Mouse (Mus musculus): ENCODE results near the gene Pheta1. TPM values are rescaled to one million over a fixed set of nuclear protein-coding genes. Genes with fewer than 3 reads are reported as not detected.

Pheta1 gene
- polyA plus RNA-seq, 1 experiment from 2014 or later: 55.7 TPM

DNA sequence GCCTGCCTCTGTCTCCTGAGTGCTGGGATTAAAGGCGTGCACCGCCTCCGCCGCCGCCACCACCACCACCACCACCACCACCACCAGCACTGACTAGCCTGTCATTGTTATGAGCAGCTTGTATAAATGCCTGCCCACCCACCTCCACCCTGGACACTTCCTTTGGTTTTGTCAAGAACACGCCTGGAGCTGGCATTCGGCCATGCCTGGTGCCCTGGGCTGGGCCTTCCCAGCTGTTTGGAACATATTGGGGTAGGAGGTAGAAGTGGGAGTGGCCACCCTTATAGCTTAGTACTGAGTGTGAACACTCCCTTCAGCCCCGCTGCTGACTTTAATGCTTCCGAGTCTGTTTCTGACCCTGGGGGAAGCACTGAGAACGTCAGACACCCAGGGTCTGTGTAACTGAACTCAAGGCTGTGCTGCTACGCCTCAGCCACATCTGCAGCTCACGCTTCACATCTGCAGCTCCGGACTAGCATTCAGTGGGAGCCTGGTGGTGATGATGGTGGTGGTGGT lies 22.8 kb downstream of the Pheta1 start:
- no peak overlapping the region for H3K4me2 ChIP-seq (ENCODE audit: low read length)
- no peak for ATAC-seq
- WGBS: 90% methylated on average over 13 of the region's 13 CpGs
- H3K4me3 ChIP-seq (replicated peaks; ENCODE audit: low read length): no peak overlapping the region
- H3K27ac ChIP-seq (ENCODE audit: low read length): no peak overlapping the region
- H3K9ac ChIP-seq (replicated peaks; ENCODE audit: low read depth, low read length): no peak overlapping the region
- no peaks in the 10 kb centered on the region for H3K27me3 ChIP-seq (replicated peaks; ENCODE audit: control insufficient read depth, insufficient read depth, low read length)
- H3K36me3 ChIP-seq (ENCODE audit: control insufficient read depth, insufficient read depth): peaks cover 6% of the 10 kb centered on the region; the same call in 1 of the 2 replicates
- H3K9me3 ChIP-seq (ENCODE audit: control insufficient read depth, low read length): no peaks in the 10 kb centered on the region
- H3K4me1 ChIP-seq (replicated peaks; ENCODE audit: control insufficient read depth, insufficient read depth, low read length): no peaks in the 10 kb centered on the region

DNA sequence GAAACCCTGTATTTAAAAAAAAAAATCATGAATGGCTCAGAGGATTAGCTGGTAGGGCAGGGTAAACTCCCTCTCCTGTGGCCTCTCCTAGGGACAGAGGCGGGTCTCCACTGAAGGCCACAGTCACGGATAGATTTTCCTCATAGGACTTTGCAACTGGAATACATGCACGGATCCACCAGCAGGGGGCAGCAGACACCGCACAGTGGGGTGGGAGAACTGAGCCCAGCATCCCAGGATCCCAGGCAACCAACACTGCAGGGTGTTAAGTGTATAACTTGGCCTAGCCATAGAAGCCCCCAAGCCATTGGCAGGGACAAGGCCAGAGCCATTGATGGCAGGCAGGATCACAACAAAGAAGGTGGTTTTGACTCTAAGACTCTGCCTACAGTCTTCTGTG lies 23.4 kb downstream of the Pheta1 start:
- ATAC-seq: peak; percentile 80
- Histone ChIP-seq H3K9ac (replicated peaks; ENCODE audit: low read depth, low read length) (no peak overlapping the region), H3K4me2 (ENCODE audit: low read length) (no peak overlapping the region), H3K9me3 (ENCODE audit: control insufficient read depth, low read length) (no peaks in the 10 kb centered on the region), H3K27ac (ENCODE audit: low read length) (no peak overlapping the region), H3K4me1 (replicated peaks; ENCODE audit: control insufficient read depth, insufficient read depth, low read length) (no peaks in the 10 kb centered on the region), H3K36me3 (ENCODE audit: control insufficient read depth, insufficient read depth) (peaks cover 7% of the 10 kb centered on the region; the same call in 1 of the 2 replicates), H3K4me3 (replicated peaks; ENCODE audit: low read length) (no peak overlapping the region), H3K27me3 (replicated peaks; ENCODE audit: control insufficient read depth, insufficient read depth, low read length) (no peaks in the 10 kb centered on the region)
- 10% methylated on average over 4 of the region's 4 CpGs for WGBS

DNA sequence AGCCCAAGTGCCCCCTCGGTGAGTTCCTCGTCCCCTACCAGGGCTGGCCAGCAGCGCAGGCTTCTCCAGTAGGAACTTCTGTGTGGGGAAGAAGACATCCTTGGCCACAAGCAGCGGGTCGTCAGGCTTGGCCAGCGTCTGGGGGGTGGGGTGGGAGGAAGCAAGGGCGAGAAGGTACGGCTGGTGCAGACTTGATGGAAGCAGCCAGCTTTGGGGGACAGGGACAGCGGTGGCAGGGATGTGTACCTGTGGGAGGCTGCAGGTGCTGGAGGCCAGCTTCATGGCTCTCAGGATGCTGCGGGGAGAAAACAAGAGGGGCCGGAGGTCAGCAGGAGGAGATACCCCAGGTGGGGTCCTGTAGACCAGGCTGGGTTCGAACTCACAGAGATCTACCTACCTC lies 26.3 kb downstream of the Pheta1 start:
- Histone ChIP-seq H3K4me1 (replicated peaks; ENCODE audit: control insufficient read depth, insufficient read depth, low read length) (peaks cover 8% of the 10 kb centered on the region), H3K27me3 (replicated peaks; ENCODE audit: control insufficient read depth, insufficient read depth, low read length) (no peaks in the 10 kb centered on the region), H3K9ac (replicated peaks; ENCODE audit: low read depth, low read length) (no peak overlapping the region), H3K9me3 (ENCODE audit: control insufficient read depth, low read length) (no peaks in the 10 kb centered on the region), H3K4me2 (ENCODE audit: low read length) (no peak overlapping the region), H3K36me3 (ENCODE audit: control insufficient read depth, insufficient read depth) (peaks cover 7% of the 10 kb centered on the region; the same call in 1 of the 2 replicates), H3K27ac (ENCODE audit: low read length) (no peak overlapping the region), H3K4me3 (replicated peaks; ENCODE audit: low read length) (no peak overlapping the region)
- ATAC-seq: no peak
- 91% methylated on average over 12 of the region's 12 CpGs for WGBS

DNA sequence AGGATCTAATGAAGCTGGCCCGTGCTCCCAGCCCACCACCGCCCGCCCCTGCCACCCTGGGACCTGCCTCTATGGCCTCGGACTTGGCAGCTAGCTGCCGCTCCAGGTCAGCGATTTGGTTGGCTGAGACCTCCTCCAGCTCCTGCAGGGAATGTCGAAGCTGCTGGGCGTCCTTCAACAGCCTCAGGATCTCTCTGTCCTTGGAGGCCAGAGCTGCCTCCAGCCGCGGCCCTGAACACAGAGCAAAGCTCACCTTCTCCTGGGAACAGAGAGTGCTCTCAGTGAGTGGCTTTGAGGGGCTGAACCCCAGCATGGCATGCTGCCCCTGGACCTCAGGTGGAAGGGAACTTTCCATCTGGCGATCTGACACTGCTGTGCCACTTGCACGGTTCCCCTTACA lies 28.1 kb downstream of the Pheta1 start:
- H3K36me3 ChIP-seq (ENCODE audit: control insufficient read depth, insufficient read depth): peaks cover 7% of the 10 kb centered on the region; the same call in 1 of the 2 replicates
- no peak overlapping the region for H3K9ac ChIP-seq (replicated peaks; ENCODE audit: low read depth, low read length)
- H3K9me3 ChIP-seq (ENCODE audit: control insufficient read depth, low read length): no peaks in the 10 kb centered on the region
- peaks cover 8% of the 10 kb centered on the region for H3K4me1 ChIP-seq (replicated peaks; ENCODE audit: control insufficient read depth, insufficient read depth, low read length)
- no peak overlapping the region for H3K4me2 ChIP-seq (ENCODE audit: low read length)
- ATAC-seq: no peak
- H3K27ac ChIP-seq (ENCODE audit: low read length): no peak overlapping the region
- no peak overlapping the region for H3K4me3 ChIP-seq (replicated peaks; ENCODE audit: low read length)
- H3K27me3 ChIP-seq (replicated peaks; ENCODE audit: control insufficient read depth, insufficient read depth, low read length): no peaks in the 10 kb centered on the region
- WGBS: 76% methylated on average over 12 of the region's 12 CpGs

DNA sequence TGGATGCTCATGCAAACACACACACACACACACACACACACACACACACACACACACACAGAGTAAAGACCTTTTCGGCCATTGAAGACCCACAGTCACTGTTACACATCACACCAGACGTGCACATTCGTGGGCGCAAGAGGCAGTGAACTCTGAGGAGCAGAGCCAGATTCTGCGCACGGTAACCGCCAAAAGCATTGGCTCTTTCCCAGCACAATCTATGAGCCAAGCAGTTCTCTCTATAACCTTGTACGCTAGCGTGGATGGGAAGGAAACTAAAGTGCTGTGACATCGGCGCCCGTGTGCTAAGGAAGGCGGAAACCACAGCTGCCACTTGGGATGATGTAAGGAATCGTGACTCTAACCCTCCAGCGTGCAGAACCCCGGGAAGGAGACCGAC lies 29.9 kb downstream of the Pheta1 start:
- Histone ChIP-seq H3K9me3 (ENCODE audit: control insufficient read depth, low read length) (no peaks in the 10 kb centered on the region), H3K4me3 (replicated peaks; ENCODE audit: low read length) (no peak overlapping the region), H3K27ac (ENCODE audit: low read length) (no peak overlapping the region), H3K27me3 (replicated peaks; ENCODE audit: control insufficient read depth, insufficient read depth, low read length) (no peaks in the 10 kb centered on the region), H3K4me2 (ENCODE audit: low read length) (no peak overlapping the region), H3K9ac (replicated peaks; ENCODE audit: low read depth, low read length) (no peak overlapping the region), H3K36me3 (ENCODE audit: control insufficient read depth, insufficient read depth) (peaks cover 7% of the 10 kb centered on the region; the same call in 1 of the 2 replicates), H3K4me1 (replicated peaks; ENCODE audit: control insufficient read depth, insufficient read depth, low read length) (peaks cover 8% of the 10 kb centered on the region)
- 62% methylated on average over 17 of the region's 17 CpGs for WGBS
- ATAC-seq: no peak

DNA sequence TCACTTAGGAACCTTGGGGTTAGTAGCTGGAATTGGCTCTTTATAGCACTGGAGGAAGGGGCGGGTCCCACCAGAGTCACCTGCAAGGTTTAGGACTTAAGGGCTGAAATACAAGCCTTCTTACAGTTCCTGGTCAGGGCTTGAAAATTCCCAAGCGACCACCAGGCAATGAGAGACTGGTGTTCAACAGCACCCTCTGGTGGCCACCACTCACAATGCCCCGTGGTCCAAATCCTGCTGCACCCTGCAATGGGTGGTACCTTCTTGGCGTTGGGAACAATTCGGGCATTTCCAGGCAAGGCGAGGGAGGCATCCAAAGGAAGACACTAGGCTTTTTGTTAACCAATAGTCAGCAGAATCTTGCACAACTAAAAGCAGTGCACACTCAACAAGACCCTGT lies 30.4 kb downstream of the Pheta1 start:
- Histone ChIP-seq H3K4me1 (replicated peaks; ENCODE audit: control insufficient read depth, insufficient read depth, low read length) (peaks cover 8% of the 10 kb centered on the region), H3K36me3 (ENCODE audit: control insufficient read depth, insufficient read depth) (peaks cover 7% of the 10 kb centered on the region; the same call in 1 of the 2 replicates), H3K27ac (ENCODE audit: low read length) (no peak overlapping the region), H3K4me3 (replicated peaks; ENCODE audit: low read length) (no peak overlapping the region), H3K9ac (replicated peaks; ENCODE audit: low read depth, low read length) (no peak overlapping the region), H3K27me3 (replicated peaks; ENCODE audit: control insufficient read depth, insufficient read depth, low read length) (no peaks in the 10 kb centered on the region), H3K4me2 (ENCODE audit: low read length) (no peak overlapping the region), H3K9me3 (ENCODE audit: control insufficient read depth, low read length) (no peaks in the 10 kb centered on the region)
- no peak for ATAC-seq
- WGBS: 64% methylated on average over 6 of the region's 6 CpGs

DNA sequence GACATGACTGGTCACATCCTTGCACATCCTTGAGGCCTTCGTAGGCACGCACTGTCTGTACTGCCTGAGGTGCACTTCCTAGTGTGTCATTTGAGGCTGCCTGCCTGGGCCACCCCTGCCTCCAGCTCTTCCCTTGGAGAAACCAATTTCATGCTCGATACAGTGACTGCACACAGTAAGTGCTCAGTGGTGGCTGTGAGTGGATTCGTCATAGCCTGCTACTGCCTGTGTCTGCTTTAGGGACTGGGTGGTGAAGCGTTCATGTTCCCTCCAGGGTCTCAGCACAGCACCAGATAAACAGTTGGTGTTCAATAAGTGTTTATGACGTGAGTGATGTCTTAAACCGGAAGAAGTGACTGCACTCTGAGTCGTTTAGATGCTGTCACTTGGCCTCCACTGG lies 34.6 kb downstream of the Pheta1 start:
- no peaks in the 10 kb centered on the region; the same call in 1 of the 2 replicates for H3K36me3 ChIP-seq (ENCODE audit: control insufficient read depth, insufficient read depth)
- WGBS: 82% methylated on average over 8 of the region's 8 CpGs
- ATAC-seq: no peak

DNA sequence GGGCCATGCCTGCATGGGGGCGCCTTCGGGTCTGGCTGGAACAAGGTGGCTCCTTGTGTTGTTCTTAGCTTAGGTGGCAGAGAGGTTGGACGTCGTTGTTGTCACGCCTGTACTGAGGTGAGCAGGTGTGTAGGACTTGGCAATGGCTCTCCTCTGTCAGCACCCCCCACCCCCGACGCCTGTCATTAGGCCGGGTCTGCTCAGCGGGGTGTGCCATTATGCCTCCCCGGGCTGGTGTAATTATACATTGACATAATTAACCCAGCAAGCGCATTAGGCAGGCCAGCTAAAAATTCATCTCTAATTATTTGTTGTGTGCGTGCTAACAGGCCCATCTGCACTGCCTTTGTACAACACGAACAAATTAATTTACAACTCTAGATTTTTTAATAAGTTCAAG lies 40.6 kb downstream of the Pheta1 start:
- H3K9ac ChIP-seq (replicated peaks; ENCODE audit: low read depth, low read length): no peak overlapping the region
- no peak overlapping the region for H3K4me3 ChIP-seq (replicated peaks; ENCODE audit: low read length)
- peak; percentile 74 for ATAC-seq
- no peaks in the 10 kb centered on the region for H3K27me3 ChIP-seq (replicated peaks; ENCODE audit: control insufficient read depth, insufficient read depth, low read length)
- peak overlapping the region; percentile 83 for H3K27ac ChIP-seq (ENCODE audit: low read length)
- H3K9me3 ChIP-seq (ENCODE audit: control insufficient read depth, low read length): no peaks in the 10 kb centered on the region
- 4% methylated on average over 13 of the region's 13 CpGs for WGBS
- H3K4me2 ChIP-seq (ENCODE audit: low read length): no peak overlapping the region
- no peaks in the 10 kb centered on the region; the same call in 1 of the 2 replicates for H3K36me3 ChIP-seq (ENCODE audit: control insufficient read depth, insufficient read depth)
- peaks cover 26% of the 10 kb centered on the region for H3K4me1 ChIP-seq (replicated peaks; ENCODE audit: control insufficient read depth, insufficient read depth, low read length)

More for the DNA sequence above, 34.6 kb downstream of the Pheta1 start:
- Histone ChIP-seq H3K4me2 (ENCODE audit: low read length) (no peak overlapping the region), H3K4me1 (replicated peaks; ENCODE audit: control insufficient read depth, insufficient read depth, low read length) (peaks cover 7% of the 10 kb centered on the region), H3K9ac (replicated peaks; ENCODE audit: low read depth, low read length) (no peak overlapping the region), H3K27me3 (replicated peaks; ENCODE audit: control insufficient read depth, insufficient read depth, low read length) (no peaks in the 10 kb centered on the region), H3K9me3 (ENCODE audit: control insufficient read depth, low read length) (no peaks in the 10 kb centered on the region), H3K4me3 (replicated peaks; ENCODE audit: low read length) (no peak overlapping the region), H3K27ac (ENCODE audit: low read length) (no peak overlapping the region)

DNA sequence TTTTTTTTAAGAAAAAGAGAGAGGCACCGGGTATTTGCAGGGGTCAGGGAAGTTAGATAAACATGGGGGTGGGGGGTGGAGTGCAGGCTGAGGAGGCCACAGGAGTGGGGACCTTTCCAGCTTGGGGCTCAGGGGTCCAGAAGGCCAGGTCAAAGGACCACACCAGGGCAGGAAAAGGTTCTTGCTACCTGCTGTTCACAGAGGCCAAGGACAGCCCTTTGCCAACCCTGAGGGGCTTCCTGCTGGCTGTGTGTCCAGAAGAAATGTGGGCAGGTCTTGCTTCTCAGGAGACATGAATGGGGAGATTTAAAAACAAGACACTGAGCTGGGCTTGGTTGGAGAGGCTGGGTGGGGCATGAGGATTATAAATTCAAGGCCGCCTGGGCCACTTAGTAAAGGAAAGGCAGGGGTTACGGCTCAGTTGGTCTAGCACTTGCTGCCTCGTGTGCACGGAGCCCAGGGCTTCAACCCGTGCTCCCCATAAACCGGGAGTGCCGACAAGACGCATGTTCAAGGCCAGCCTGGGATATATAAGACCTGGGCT lies 41.1 kb downstream of the Pheta1 start:
- Histone ChIP-seq H3K27ac (ENCODE audit: low read length) (peak overlapping the region; percentile 87), H3K36me3 (ENCODE audit: control insufficient read depth, insufficient read depth) (no peaks in the 10 kb centered on the region; the same call in 1 of the 2 replicates), H3K4me1 (replicated peaks; ENCODE audit: control insufficient read depth, insufficient read depth, low read length) (peaks cover 30% of the 10 kb centered on the region), H3K4me3 (replicated peaks; ENCODE audit: low read length) (no peak overlapping the region), H3K27me3 (replicated peaks; ENCODE audit: control insufficient read depth, insufficient read depth, low read length) (no peaks in the 10 kb centered on the region), H3K9me3 (ENCODE audit: control insufficient read depth, low read length) (no peaks in the 10 kb centered on the region), H3K9ac (replicated peaks; ENCODE audit: low read depth, low read length) (peak overlapping the region; percentile 12; the same call in 1 of the 2 replicates), H3K4me2 (ENCODE audit: low read length) (no peak overlapping the region)
- no peak for ATAC-seq
- 24% methylated on average over 9 of the region's 9 CpGs for WGBS

All from forebrain, embryonic 16.5 days (tissue).